Mouse (Mus musculus): Measurements from ENCODE around the gene Ypel2.

The Ypel2 gene

GRCm38 (mm10) chr11:86892996-86893670 is 100.4 kb downstream of the Ypel2 start:
- no peak for DNase-seq (ENCODE audit: low read depth)
